Mouse (Mus musculus): ENCODE measurements around the gene Stat6.

DNA sequence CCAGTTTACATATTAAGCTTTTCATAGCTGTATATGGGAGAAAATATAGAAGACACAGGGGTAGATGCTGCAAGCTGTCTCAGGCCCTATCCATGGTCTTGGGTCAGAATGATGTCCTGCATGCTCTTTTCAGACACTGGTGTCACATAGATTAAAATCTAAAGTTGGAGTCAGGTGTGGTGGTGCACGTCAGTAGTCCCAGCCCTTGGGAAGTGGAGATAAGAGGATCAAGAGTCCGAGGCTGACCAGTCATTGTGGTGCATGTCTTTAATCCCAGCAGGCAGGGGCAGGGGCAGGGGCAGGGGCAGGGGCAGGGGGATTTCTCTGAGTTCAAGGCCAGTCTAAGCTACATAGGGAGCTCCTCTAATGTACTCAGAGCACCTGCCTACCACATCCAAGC is 3.0 kb downstream of the Stat6 start:
- TF ChIP-seq CTCF (IDR thresholded peaks at IDR 0.05; ENCODE audit: low read depth, low read length) (no peak), POLR2A (IDR thresholded peaks at IDR 0.05; ENCODE audit: extremely low read depth, insufficient read depth, low read length) (no peak)
